Comparison of ENCODE assay signal across 17 mouse cellular contexts in genomic region chr13:45475297-45475696, GRCm38 (mm10).
"Had no signal": no experiment of that assay in that cellular context is flagged by ENCODE, and none has a peak within 500 bp of the region (broad histone marks: within the 10 kb centered on the region; RNA-seq: fewer than 3 reads in every experiment).

No protein-coding gene starts in this region.

- ATAC-seq: lung, postnatal 0 days; midbrain, embryonic 13.5 days; midbrain, embryonic 15.5 days had no signal

- H3K4me1 ChIP-seq: neural tube, embryonic 12.5 days had no signal

- H3K4me2 ChIP-seq: lung, embryonic 15.5 days; midbrain, embryonic 11.5 days; midbrain, embryonic 13.5 days; midbrain, embryonic 15.5 days; neural tube, embryonic 12.5 days; stomach, embryonic 15.5 days had no signal

- H3K36me3 ChIP-seq: lung, embryonic 15.5 days; midbrain, embryonic 13.5 days; midbrain, embryonic 15.5 days; neural tube, embryonic 12.5 days; stomach, embryonic 15.5 days had no signal

- H3K27me3 ChIP-seq: lung, embryonic 15.5 days; stomach, embryonic 15.5 days had no signal

- DNase-seq: lung, adult 2 months; lung, postnatal 14 days; lung, postnatal 36 days; right cerebral cortex, postnatal 14 days; thymus, adult 2 months; thymus, postnatal 25 days; thymus, postnatal 4 days had no signal

- H3K27ac ChIP-seq: lung, embryonic 15.5 days; macrophage; midbrain, embryonic 13.5 days; midbrain, embryonic 15.5 days; neural tube, embryonic 12.5 days; stomach, embryonic 15.5 days; stomach, postnatal 0 days had no signal

- H3K9me3 ChIP-seq: lung, embryonic 15.5 days; midbrain, embryonic 13.5 days; midbrain, embryonic 15.5 days; neural tube, embryonic 12.5 days; stomach, embryonic 15.5 days had no signal

- H3K9ac ChIP-seq: lung, embryonic 15.5 days; midbrain, embryonic 13.5 days; midbrain, embryonic 15.5 days; neural tube, embryonic 12.5 days; stomach, embryonic 15.5 days had no signal

- H3K4me3 ChIP-seq: lung, embryonic 15.5 days; megakaryocyte, embryonic 14.5 days; midbrain, embryonic 13.5 days; midbrain, embryonic 15.5 days; neural tube, embryonic 12.5 days; stomach, embryonic 15.5 days had no signal
